Mouse (Mus musculus) heart, postnatal 0 days (tissue): Measurements from ENCODE around the gene Zscan12.

Experiments used
- CTCF ChIP-seq: IDR thresholded peaks from 2 replicates; pipeline ENCODE4 v1.5.1; 2016; ENCODE audit warnings: antibody characterized with exemption, control low read depth, low read depth
- EP300 ChIP-seq: IDR thresholded peaks from 2 replicates; pipeline ENCODE4 v1.6.1; 2016; ENCODE audit warnings: antibody characterized with exemption, low read depth

- no peak for TF ChIP-seq CTCF
- no peak for TF ChIP-seq EP300
These were observed 39.2 kb upstream of the Zscan12 start for GRCm38 (mm10) chr13:21323405-21323804.
